Comparison of ENCODE assay signal across 24 mouse cellular contexts in the genomic region with DNA sequence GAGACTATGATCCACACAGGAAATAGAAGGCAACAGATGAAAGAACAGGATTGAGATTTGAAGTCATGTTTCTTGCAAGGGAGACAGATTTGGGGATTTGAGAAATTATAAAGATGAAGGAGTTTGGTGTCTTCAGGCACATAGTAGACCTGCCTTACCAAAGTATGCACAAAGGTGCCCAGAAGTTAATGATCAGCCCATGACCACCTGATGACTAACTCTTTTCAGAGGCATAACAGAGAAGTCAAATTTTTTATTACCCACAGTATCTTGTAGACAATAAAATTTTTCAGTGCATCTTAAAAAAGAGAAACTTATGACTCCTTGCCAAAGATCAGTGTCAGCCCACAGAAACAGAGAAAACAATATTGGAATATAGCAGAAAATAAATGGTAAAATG.
"Had no signal": no experiment of that assay in that cellular context is flagged by ENCODE, and none has a peak within 500 bp of the region (broad histone marks: within the 10 kb centered on the region; RNA-seq: fewer than 3 reads in every experiment).

No protein-coding gene starts in this region.

- H3K9ac ChIP-seq: forebrain, postnatal 0 days; heart, embryonic 12.5 days; hindbrain, embryonic 12.5 days; hindbrain, embryonic 14.5 days; limb, embryonic 12.5 days; liver, embryonic 13.5 days; liver, embryonic 15.5 days had no signal

- H3K4me2 ChIP-seq: heart, embryonic 12.5 days; hindbrain, embryonic 12.5 days; hindbrain, embryonic 14.5 days; limb, embryonic 12.5 days; liver, embryonic 11.5 days; liver, embryonic 13.5 days; liver, embryonic 15.5 days had no signal

- H3K9me3 ChIP-seq: heart, embryonic 10.5 days; heart, embryonic 12.5 days; hindbrain, embryonic 10.5 days; hindbrain, embryonic 12.5 days; limb, embryonic 10.5 days; limb, embryonic 12.5 days; liver, embryonic 13.5 days; liver, embryonic 15.5 days had no signal

- H3K27ac ChIP-seq: heart, adult 2 months; heart, embryonic 10.5 days; hindbrain, embryonic 10.5 days; hindbrain, embryonic 12.5 days; hindbrain, embryonic 14.5 days; layer of hippocampus, adult 2 months; left cerebral cortex, adult 2 months; limb, embryonic 10.5 days; limb, embryonic 12.5 days; liver, embryonic 13.5 days; liver, embryonic 15.5 days had no signal

- ATAC-seq: forebrain, postnatal 0 days; hindbrain, embryonic 16.5 days; inflammation-experienced regulatory T-cells, adult 6 months had no signal

- H3K4me1 ChIP-seq: heart, embryonic 10.5 days; heart, embryonic 12.5 days; hindbrain, embryonic 10.5 days; hindbrain, embryonic 12.5 days; limb, embryonic 10.5 days; limb, embryonic 12.5 days; liver, embryonic 13.5 days; liver, embryonic 15.5 days had no signal

- H3K27me3 ChIP-seq: heart, embryonic 12.5 days; hindbrain, embryonic 12.5 days; limb, embryonic 12.5 days; liver, embryonic 13.5 days; liver, embryonic 15.5 days had no signal

- DNase-seq: forebrain, postnatal 0 days; gastrocnemius, postnatal 14 days; gastrocnemius, postnatal 36 days; heart, adult 11 months; heart, adult 2 months; heart, postnatal 10 days; heart, postnatal 4 days; kidney, postnatal 10 days; kidney, postnatal 25 days; liver; liver, embryonic 13.5 days had no signal

- H3K36me3 ChIP-seq: heart, embryonic 10.5 days; heart, embryonic 12.5 days; hindbrain, embryonic 10.5 days; hindbrain, embryonic 12.5 days; limb, embryonic 10.5 days; limb, embryonic 12.5 days; liver, embryonic 13.5 days; liver, embryonic 15.5 days had no signal

- H3K4me3 ChIP-seq: heart, adult 2 months; heart, embryonic 10.5 days; heart, embryonic 12.5 days; hindbrain, embryonic 10.5 days; hindbrain, embryonic 12.5 days; layer of hippocampus, adult 2 months; left cerebral cortex, adult 2 months; limb, embryonic 10.5 days; limb, embryonic 12.5 days; liver, embryonic 13.5 days; liver, embryonic 15.5 days had no signal
